Mouse (Mus musculus) leukemia stem cell, adult 10-12 weeks (primary cell): Measurements from ENCODE around the gene Ces1f. TPM values are rescaled to one million over a fixed set of nuclear protein-coding genes. Genes with fewer than 3 reads are reported as not detected.

Source experiments
- polyA plus RNA-seq: library from polyadenylated mRNA; stranded (reverse); fragments of >175 nt; gene quantifications from 2 replicates; pipeline ENCODE4 v1.2.3, GENCODE M21; 2012; ENCODE audit warnings: low replicate concordance

The Ces1f gene
- polyA plus RNA-seq = not detected in 2 replicates

GRCm38 (mm10) chr8:93279556-93279955 is at the start of gene Ces1f:
Gene Ces1f (minus strand): TSS chr8:93279747.

GRCm38 (mm10) chr8:93229446-93229845 is 50.1 kb downstream of the Ces1f start, which contains the start of gene Ces1e:
Gene Ces1e (minus strand): TSS chr8:93229619.

Other genes starting within 250 kb of the Ces1f start
- gene Ces1a, start 231.6 kb downstream of the Ces1f start, polyA plus RNA-seq = not detected in 2 replicates
- gene Ces1b, start 199.7 kb downstream of the Ces1f start, polyA plus RNA-seq = not detected in 2 replicates
- not detected in 2 replicates for gene Ces1c, start 148.5 kb downstream of the Ces1f start, polyA plus RNA-seq
- gene Ces1d, start 81.9 kb downstream of the Ces1f start, polyA plus RNA-seq = not detected in 2 replicates
- gene Ces1e, start 50.1 kb downstream of the Ces1f start, polyA plus RNA-seq = not detected in 2 replicates
- not detected in 2 replicates for gene Ces1g, start 57.6 kb upstream of the Ces1f start, polyA plus RNA-seq
- gene Ces1h, start 100.0 kb upstream of the Ces1f start, polyA plus RNA-seq = not detected in 2 replicates